Mouse (Mus musculus) liver, embryonic 13.5 days (tissue): ENCODE data around the gene Gm10306. TPM values are rescaled to one million over a fixed set of nuclear protein-coding genes. Genes with fewer than 3 reads are reported as not detected.
A peak's percentile ranks its signal among the peaks of the same experiment; 100 is the strongest.

Experiments used
- ATAC-seq: fragments of 200-750 bp; cut with Nextera tagmentation; 2 replicates; pipeline ENCODE4 v1.8.0; 2017; ENCODE audit warnings: low read depth, mild to moderate bottlenecking, moderate number of reproducible peaks, moderate library complexity
- DNase-seq: peaks from one replicate; pipeline ENCODE4 v3.0.0; 2022
- H3K27ac ChIP-seq: fragments of 300-500 bp; sonication (generic); 2 replicates; pipeline ENCODE4 v1.5.1; 2015; ENCODE audit warnings: moderate library complexity, mild to moderate bottlenecking, inconsistent platforms
- H3K27me3 ChIP-seq: fragments of 300-500 bp; sonication (generic); 2 replicates; pipeline ENCODE4 v1.6.1; 2015; ENCODE audit warnings: mild to moderate bottlenecking, inconsistent platforms
- H3K36me3 ChIP-seq: fragments of 300-500 bp; sonication (generic); 2 replicates; pipeline ENCODE4 v1.6.1; 2015; ENCODE audit warnings: mild to moderate bottlenecking, inconsistent platforms
- H3K4me1 ChIP-seq: fragments of 300-500 bp; sonication (generic); replicated peaks from 2 replicates; pipeline ENCODE4 v1.6.1; 2015; ENCODE audit warnings: inconsistent platforms
- H3K4me2 ChIP-seq: fragments of 300-500 bp; sonication (generic); 2 replicates; pipeline ENCODE4 v1.6.1; 2015; ENCODE audit warnings: inconsistent platforms, mild to moderate bottlenecking, moderate library complexity
- H3K4me3 ChIP-seq: fragments of 300-500 bp; sonication (generic); replicated peaks from 2 replicates; pipeline ENCODE4 v1.5.1; 2015; ENCODE audit warnings: mild to moderate bottlenecking, inconsistent platforms
- H3K9ac ChIP-seq: fragments of 300-500 bp; sonication (generic); 2 replicates; pipeline ENCODE4 v1.6.1; 2015; ENCODE audit warnings: mild to moderate bottlenecking, inconsistent platforms
- H3K9me3 ChIP-seq: fragments of 300-500 bp; sonication (generic); replicated peaks from 2 replicates; pipeline ENCODE4 v1.6.1; 2016; ENCODE audit warnings: inconsistent platforms
- WGBS: fragments of 180-500 bp; shearing (Covaris S2); methylation state at CpG from one replicate; pipeline ENCODE4 v1.1.7; 2015; ENCODE audit not compliant: insufficient replicate concordance; 5-methylcytosine and 5-hydroxymethylcytosine counted together
- polyA plus RNA-seq: library from polyadenylated mRNA; unstranded; fragments of >200 nt; fragmentation: Nextera tagmentation; extraction: Ambion mirVana; gene quantifications from 2 replicates; pipeline ENCODE4 v1.2.1, GENCODE M21; 2015

Gene Gm10306
- polyA plus RNA-seq, result 0.21 TPM in 1 of 2 replicates, not detected in the other

DNA sequence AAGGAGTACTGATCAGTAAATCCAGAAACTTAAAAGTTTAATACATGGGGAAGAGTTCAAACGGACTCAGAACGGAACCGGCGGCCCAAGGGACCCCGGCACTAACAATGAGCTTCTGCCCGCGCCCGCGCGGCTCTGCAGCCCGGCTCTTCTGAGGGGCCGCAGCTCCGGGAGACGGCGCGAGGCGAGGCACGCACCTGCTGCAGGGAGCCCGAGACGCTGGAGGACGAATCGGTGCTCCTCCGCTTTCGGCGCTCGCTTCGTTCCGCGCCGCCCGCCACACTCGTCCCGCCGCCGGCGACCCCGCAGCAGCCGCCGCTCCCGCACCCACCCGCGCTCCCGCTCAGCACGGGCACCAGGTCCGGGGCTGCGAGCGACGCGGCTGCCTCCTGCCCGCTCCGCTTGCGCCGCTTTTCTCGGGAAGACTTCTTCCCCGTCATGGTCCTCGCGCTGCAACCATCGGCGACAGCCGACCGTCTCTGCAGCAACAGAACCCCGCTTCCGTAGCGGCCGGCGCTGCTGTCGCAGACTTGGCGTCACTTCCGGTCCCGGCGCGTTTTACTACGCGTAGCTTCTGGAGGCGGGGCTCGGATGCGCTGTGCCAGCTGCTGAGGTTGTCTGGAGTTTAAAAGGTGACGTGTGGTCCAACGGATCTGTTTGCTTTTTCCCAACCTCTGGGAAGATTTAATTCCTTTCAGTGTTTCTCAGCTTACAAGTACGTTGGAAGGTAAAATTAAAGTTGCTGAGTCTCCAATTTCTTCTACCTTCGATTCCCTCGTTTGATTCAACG is at the start of gene Gm10306, which contains the start of gene Caap1:
TSS of gene Gm10306 (plus strand) at position 282 of the 790 bp plus-strand sequence.
TSS of gene Caap1 (minus strand) at position 532 of the 790 bp plus-strand sequence.
- Histone ChIP-seq H3K27me3 (no peaks in the 10 kb centered on the region), H3K4me3 (peak within 1 kb of the TSS; percentile 95)

DNA sequence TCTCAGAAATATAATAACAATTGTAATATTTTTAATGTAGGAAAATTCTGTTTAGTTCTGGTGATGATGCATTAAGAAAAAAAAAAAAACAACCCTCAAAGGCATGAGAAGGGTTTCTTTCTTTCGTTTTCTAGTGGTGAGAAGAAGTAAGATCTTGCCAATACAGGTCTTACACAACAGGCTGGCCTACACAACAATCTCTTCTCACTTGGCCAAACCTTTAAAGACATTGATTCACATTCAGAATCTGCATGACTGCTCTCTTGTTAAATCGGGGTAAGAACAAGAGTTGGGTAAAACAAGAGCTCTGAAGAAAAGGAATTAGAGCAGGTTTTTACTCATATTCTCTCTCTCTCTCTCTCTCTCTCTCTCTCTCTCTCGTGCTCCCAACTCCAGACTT is 41.0 kb upstream of the Gm10306 start:
- no peaks in the 10 kb centered on the region for H3K27me3 ChIP-seq
- no peaks in the 10 kb centered on the region for H3K4me1 ChIP-seq
- peaks cover 26% of the 10 kb centered on the region for H3K36me3 ChIP-seq
- H3K4me2 ChIP-seq, result no peak overlapping the region
- no peak overlapping the region for H3K9ac ChIP-seq
- no peak overlapping the region for H3K4me3 ChIP-seq
- H3K27ac ChIP-seq, result no peak overlapping the region
- H3K9me3 ChIP-seq, result no peaks in the 10 kb centered on the region
- WGBS, result 61% methylated on average over 3 of the region's 3 CpGs
- DNase-seq (no peak), ATAC-seq (no peak)

More for the DNA sequence above, at the start of gene Gm10306, which contains the start of gene Caap1:
- peak; percentile 87 for DNase-seq
- 1% methylated on average over 83 of the region's 83 CpGs for WGBS
- Histone ChIP-seq H3K9me3 (no peaks in the 10 kb centered on the region), H3K27ac (peak within 1 kb of the TSS; percentile 84), H3K36me3 (no peaks in the 10 kb centered on the region), H3K4me2 (peak within 1 kb of the TSS; percentile 71), H3K4me1 (peaks cover 18% of the 10 kb centered on the region), H3K9ac (peak within 1 kb of the TSS; percentile 88)
- peak; percentile 95 for ATAC-seq

DNA sequence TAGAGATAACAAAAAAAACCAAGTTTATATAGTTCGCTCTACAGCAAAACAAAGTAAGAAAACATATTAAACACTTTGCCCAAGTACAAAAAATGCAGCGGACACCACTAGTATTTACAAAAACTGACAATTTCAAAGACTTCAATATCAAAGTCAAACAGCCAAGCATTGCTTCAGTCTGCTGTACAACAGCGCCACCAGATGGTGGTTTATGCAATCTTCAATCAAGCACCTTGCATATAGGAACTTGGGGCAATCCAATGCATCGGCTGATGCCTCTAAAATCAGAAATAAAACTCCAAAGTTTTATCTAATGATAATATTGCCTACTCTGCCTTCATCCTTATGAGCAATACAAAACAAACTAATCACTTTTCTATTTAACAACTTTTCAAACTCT is 38.7 kb upstream of the Gm10306 start:
- H3K27ac ChIP-seq, result no peak overlapping the region
- WGBS, result 55% methylated on average over 4 of the region's 4 CpGs
- peaks cover 12% of the 10 kb centered on the region for H3K36me3 ChIP-seq
- no peaks in the 10 kb centered on the region for H3K9me3 ChIP-seq
- ATAC-seq (no peak), DNase-seq (peak; percentile 12)
- no peak overlapping the region for H3K9ac ChIP-seq
- no peak overlapping the region for H3K4me2 ChIP-seq
- H3K4me1 ChIP-seq, result no peaks in the 10 kb centered on the region
- no peaks in the 10 kb centered on the region for H3K27me3 ChIP-seq
- H3K4me3 ChIP-seq, result no peak overlapping the region

DNA sequence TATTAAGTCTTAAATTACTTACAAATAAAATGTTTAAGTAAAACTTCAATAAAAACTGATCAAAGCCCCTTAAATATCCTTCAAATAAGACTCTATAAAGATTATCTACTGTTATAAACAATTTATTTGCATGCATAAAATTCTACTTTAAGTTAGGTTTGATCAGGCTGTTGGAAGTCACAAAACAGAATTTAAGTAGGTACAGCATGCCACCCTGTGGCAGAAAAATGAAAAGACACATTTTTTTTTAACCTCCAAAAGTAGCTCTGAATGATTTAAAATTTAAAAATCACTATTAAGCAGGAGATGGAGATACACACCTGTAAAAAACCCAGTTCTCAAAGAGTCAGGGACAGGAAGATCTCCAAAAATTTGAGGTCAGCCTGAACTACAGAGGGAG is 33.0 kb upstream of the Gm10306 start:
- Histone ChIP-seq H3K36me3 (no peaks in the 10 kb centered on the region), H3K9ac (no peak overlapping the region), H3K4me3 (no peak overlapping the region), H3K9me3 (no peaks in the 10 kb centered on the region), H3K27ac (no peak overlapping the region), H3K4me1 (no peaks in the 10 kb centered on the region), H3K4me2 (no peak overlapping the region), H3K27me3 (no peaks in the 10 kb centered on the region)
- DNase-seq (no peak), ATAC-seq (no peak)

DNA sequence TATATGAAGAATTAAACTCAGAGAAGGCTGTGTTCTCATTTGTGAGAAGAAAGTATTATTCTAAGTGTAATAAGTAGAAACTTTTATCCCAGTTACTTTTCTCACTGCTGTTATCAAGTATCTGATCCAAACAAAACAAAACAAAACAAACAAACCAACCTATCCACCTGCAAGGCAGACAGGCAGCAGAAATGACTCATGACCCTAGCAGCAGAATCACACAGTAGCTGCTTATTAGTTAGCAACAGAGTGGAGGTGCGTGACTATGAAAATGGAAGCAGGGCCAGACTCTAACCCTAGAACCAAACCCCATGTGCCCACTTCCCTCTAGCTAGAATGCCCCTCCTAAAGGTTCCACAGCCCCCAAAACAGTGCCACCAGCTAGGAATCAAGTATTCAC is 26.9 kb upstream of the Gm10306 start:
- ATAC-seq, result no peak
- Histone ChIP-seq H3K27me3 (no peaks in the 10 kb centered on the region), H3K9ac (no peak overlapping the region), H3K9me3 (no peaks in the 10 kb centered on the region), H3K36me3 (no peaks in the 10 kb centered on the region), H3K4me1 (no peaks in the 10 kb centered on the region), H3K4me2 (no peak overlapping the region), H3K27ac (no peak overlapping the region), H3K4me3 (no peak overlapping the region)
- 75% methylated on average over 1 of the region's 1 CpGs for WGBS
- no peak for DNase-seq

DNA sequence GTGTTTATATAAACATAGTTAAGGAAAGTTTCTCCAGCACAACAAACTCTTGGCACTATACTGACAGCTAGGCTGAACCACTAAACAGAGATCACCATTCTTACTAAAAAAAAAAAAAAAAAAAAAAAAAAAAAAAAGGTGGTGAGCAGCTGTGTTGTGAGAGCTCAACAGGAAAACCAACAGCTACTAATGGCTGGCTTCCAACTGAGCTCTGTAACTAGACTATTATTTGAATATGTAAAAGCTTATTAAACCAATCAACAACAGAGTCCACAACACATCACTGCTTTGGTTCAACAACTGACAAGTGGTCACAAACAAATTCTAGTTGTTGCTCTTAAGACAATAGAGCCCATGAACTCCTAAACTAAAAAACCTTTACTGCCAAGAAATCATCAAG is 23.1 kb upstream of the Gm10306 start:
- Histone ChIP-seq H3K4me2 (no peak overlapping the region), H3K36me3 (0 out of 2 replicates have a peak, but pooled peaks cover 5% of the 10 kb centered on the region), H3K4me1 (no peaks in the 10 kb centered on the region), H3K9me3 (no peaks in the 10 kb centered on the region), H3K4me3 (no peak overlapping the region), H3K27me3 (no peaks in the 10 kb centered on the region), H3K27ac (no peak overlapping the region), H3K9ac (no peak overlapping the region)
- no peak for ATAC-seq
- no peak for DNase-seq

DNA sequence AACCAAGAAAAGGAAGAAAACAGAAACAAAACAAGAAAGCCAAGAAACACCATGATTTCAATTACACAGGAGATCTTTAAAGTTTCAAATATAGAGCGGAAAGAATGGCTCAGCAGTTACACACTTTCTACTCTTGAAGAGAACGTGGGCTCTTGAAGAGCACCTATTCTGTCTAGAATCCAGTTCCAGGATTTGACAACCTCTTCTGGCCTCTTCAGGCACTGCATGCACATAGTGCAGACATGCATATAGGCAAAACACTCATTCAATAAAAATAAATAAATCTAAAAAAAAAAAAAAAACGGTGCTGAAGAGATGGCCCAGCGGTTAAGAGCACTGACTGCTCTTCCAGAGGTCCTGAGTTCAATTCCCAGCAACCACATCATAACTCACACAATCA is 13.3 kb upstream of the Gm10306 start:
- H3K4me3 ChIP-seq, result no peak overlapping the region
- ATAC-seq, result no peak
- no peak overlapping the region for H3K27ac ChIP-seq
- H3K9me3 ChIP-seq, result no peaks in the 10 kb centered on the region
- H3K9ac ChIP-seq, result no peak overlapping the region
- H3K36me3 ChIP-seq, result peaks cover 52% of the 10 kb centered on the region
- no peak for DNase-seq
- no peak overlapping the region for H3K4me2 ChIP-seq
- H3K27me3 ChIP-seq, result no peaks in the 10 kb centered on the region
- no peaks in the 10 kb centered on the region for H3K4me1 ChIP-seq
- 86% methylated on average over 4 of the region's 4 CpGs for WGBS

DNA sequence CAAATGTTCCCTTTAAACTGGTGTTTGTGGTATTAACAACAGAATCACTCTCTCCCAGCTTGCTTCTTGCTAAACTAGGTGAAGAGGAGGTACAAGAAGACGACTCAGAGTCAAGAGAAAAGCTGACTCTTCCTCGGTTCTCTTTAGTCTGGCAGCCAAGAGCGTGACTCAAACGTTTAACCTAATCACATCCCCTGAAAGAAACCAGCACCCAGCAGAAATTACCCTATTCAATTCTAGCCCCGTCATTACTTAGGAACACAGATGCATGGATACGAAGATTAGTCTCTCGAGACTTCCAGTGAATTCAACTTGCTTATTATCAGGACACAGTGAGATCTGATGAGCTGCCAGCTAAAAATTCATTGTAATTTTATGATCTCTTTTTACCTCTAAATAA is 12.0 kb upstream of the Gm10306 start:
- no peak for DNase-seq
- Histone ChIP-seq H3K36me3 (peaks cover 49% of the 10 kb centered on the region), H3K9ac (no peak overlapping the region), H3K9me3 (no peaks in the 10 kb centered on the region), H3K4me3 (no peak overlapping the region), H3K27ac (no peak overlapping the region), H3K4me2 (no peak overlapping the region), H3K4me1 (no peaks in the 10 kb centered on the region), H3K27me3 (no peaks in the 10 kb centered on the region)
- no peak for ATAC-seq
- WGBS, result 76% methylated on average over 7 of the region's 7 CpGs

DNA sequence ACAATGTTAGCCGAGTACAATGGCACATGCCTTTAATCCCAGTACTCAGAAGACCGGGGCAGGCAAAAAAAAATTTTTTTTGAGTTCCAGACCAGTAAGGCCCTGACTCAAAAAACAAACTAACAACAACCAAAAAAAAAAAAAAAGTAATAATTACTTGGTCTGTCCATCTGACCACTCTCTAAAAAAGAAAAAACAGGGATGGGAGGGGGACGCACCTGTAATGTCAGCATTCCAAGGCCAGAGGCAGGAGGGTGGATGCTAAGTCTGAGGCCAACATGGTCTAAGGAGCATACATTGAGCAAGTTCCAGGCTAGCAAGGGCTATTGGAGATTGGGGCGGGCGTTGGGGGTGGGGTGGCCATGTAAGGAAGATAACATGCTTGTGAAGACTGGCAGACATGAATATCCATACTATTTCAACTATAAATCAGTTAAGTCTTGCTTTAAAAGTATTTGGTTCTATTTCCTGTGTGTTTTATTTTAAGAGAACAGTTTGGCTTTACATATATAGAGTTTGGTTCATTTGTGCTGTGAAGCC is 1.3 kb upstream of the Gm10306 start:
- WGBS, result 54% methylated on average over 5 of the region's 5 CpGs
- Histone ChIP-seq H3K9me3 (no peaks in the 10 kb centered on the region), H3K27me3 (no peaks in the 10 kb centered on the region), H3K4me1 (peaks cover 18% of the 10 kb centered on the region), H3K4me2 (peak overlapping the region; percentile 71), H3K27ac (no peak overlapping the region), H3K36me3 (no peaks in the 10 kb centered on the region), H3K4me3 (peak overlapping the region; percentile 95), H3K9ac (peak overlapping the region; percentile 88)
- DNase-seq (no peak), ATAC-seq (0 out of 2 replicates have a peak, but pooled peaks have one; percentile 43)

DNA sequence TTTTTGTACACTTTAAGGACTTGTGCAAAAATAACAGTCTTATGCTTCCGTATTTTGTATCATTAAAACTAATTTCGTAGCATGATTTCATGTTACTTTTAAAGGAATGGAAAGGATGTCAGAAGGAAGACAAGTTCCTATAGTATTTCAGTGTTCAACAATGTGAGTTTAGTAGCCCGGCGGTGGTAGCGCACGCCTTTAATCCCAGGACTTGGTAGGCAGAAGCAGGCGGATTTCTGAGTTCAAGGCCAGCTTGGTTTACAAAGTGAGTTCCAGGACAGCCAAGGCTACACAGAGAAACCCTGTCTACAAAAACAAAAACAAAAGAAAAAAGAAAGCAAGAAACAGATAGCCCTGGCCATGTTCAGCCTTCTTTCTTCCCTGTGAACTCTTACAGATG is 799 bp downstream of the Gm10306 start:
- DNase-seq (no peak), ATAC-seq (no peak)
- Histone ChIP-seq H3K4me3 (no peak overlapping the region; the same call in 1 of the 2 replicates), H3K4me2 (peak overlapping the region; percentile 38), H3K4me1 (peaks cover 18% of the 10 kb centered on the region), H3K9me3 (no peaks in the 10 kb centered on the region), H3K9ac (no peak overlapping the region), H3K27ac (no peak overlapping the region), H3K36me3 (no peaks in the 10 kb centered on the region), H3K27me3 (no peaks in the 10 kb centered on the region)
- 78% methylated on average over 7 of the region's 7 CpGs for WGBS

DNA sequence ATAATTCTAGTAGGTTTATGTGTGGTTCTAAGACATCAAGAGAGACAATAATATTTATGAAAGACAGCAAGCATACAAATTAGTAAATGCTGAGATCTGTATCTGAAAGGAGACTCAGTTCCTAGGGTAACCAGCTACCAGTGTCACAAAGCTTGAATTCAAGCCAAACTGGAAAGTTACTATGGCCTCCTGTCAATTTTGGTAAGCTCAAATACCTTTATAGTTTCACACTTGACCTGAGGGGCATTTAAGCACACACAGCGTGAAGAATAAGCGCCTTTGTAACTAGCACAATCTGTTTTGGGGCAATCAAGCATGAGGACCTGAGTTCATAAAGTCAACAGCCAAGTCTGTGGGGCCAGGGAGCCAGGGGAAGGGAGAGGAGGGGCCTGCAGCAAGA is 2.9 kb downstream of the Gm10306 start:
- Histone ChIP-seq H3K9me3 (no peaks in the 10 kb centered on the region), H3K4me1 (peaks cover 20% of the 10 kb centered on the region), H3K27me3 (no peaks in the 10 kb centered on the region), H3K4me2 (no peak overlapping the region), H3K36me3 (no peaks in the 10 kb centered on the region), H3K27ac (no peak overlapping the region), H3K9ac (no peak overlapping the region), H3K4me3 (no peak overlapping the region)
- ATAC-seq (no peak), DNase-seq (no peak)
- WGBS, result 59% methylated on average over 2 of the region's 2 CpGs

DNA sequence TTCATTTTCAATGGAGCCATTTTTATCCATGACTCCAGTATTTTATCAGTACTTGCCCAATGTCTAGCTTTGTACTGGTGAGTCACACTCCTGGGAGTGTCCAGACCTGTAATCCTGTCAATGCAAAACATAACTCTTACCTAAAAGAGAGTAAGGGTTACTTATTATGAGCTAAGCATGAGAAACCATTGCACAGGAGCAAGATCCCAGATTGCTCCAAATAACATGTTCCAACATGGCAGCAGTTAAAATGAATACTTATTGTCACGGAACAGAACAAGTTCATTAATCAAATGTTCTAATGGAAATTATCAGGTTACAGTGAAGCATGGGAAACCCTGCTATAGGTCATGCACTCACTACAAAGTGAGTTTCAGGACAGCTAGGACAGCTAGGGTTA is 4.0 kb downstream of the Gm10306 start:
- 71% methylated on average over 1 of the region's 1 CpGs for WGBS
- no peak overlapping the region for H3K9ac ChIP-seq
- H3K9me3 ChIP-seq, result no peaks in the 10 kb centered on the region
- H3K27me3 ChIP-seq, result no peaks in the 10 kb centered on the region
- DNase-seq (no peak), ATAC-seq (no peak)
- H3K4me3 ChIP-seq, result no peak overlapping the region
- no peak overlapping the region for H3K27ac ChIP-seq
- H3K36me3 ChIP-seq, result no peaks in the 10 kb centered on the region
- peaks cover 17% of the 10 kb centered on the region for H3K4me1 ChIP-seq
- no peak overlapping the region for H3K4me2 ChIP-seq
